Mouse (Mus musculus) spleen, postnatal 10 days (tissue): ENCODE results near the gene Ficd.

Source experiments
- DNase-seq, 2 experiments: peaks; one replicate each; pipeline ENCODE4 v3.0.0; 2021 to 2022; ENCODE audit warnings: low spot score in 2 of 2

The Ficd gene

GRCm38 (mm10) chr5:113730641-113731121 lies 4.9 kb upstream of the Ficd start:
- DNase-seq: no peak

GRCm38 (mm10) chr5:113731174-113731573 lies 4.4 kb upstream of the Ficd start:
- DNase-seq: no peak

GRCm38 (mm10) chr5:113732182-113732581 lies 3.4 kb upstream of the Ficd start:
- DNase-seq: peak; percentile 21 to 79

- no peak for DNase-seq
These were observed 1.2 kb upstream of the Ficd start for GRCm38 (mm10) chr5:113734376-113734775.

- no peak for DNase-seq
These were observed 619 bp upstream of the Ficd start for GRCm38 (mm10) chr5:113735023-113735344.

GRCm38 (mm10) chr5:113736113-113736502 lies 505 bp downstream of the Ficd start:
- no peak for DNase-seq

GRCm38 (mm10) chr5:113736522-113737164 lies 1.0 kb downstream of the Ficd start:
- DNase-seq: peak in 1 of 2 experiments; percentile 27

GRCm38 (mm10) chr5:113737607-113738237 lies 2.1 kb downstream of the Ficd start:
- DNase-seq: no peak

- DNase-seq: no peak
These were observed 12.0 kb downstream of the Ficd start for GRCm38 (mm10) chr5:113747629-113748028.

- no peak for DNase-seq
These were observed 13.1 kb downstream of the Ficd start for GRCm38 (mm10) chr5:113748556-113749331.

GRCm38 (mm10) chr5:113751521-113752157 lies 16.0 kb downstream of the Ficd start:
- DNase-seq: no peak

- no peak for DNase-seq
These were observed 19.9 kb downstream of the Ficd start for GRCm38 (mm10) chr5:113755347-113756030.

- no peak for DNase-seq
These were observed 26.0 kb downstream of the Ficd start for GRCm38 (mm10) chr5:113761585-113761984.

GRCm38 (mm10) chr5:113764426-113764825 lies 28.8 kb downstream of the Ficd start:
- DNase-seq: no peak

GRCm38 (mm10) chr5:113765641-113766526 lies 30.3 kb downstream of the Ficd start:
- DNase-seq: no peak

- DNase-seq: no peak
These were observed 33.2 kb downstream of the Ficd start for GRCm38 (mm10) chr5:113768806-113769205.

GRCm38 (mm10) chr5:113771213-113772162 lies 35.9 kb downstream of the Ficd start:
- DNase-seq: peak; percentile 92 to 93

- DNase-seq: peak; percentile 93 to 97
These were observed 36.9 kb downstream of the Ficd start, which contains the start of the genes Sart3 and Iscu for GRCm38 (mm10) chr5:113772450-113772895. Gene Sart3 (minus strand): TSS chr5:113772510. Gene Iscu (plus strand): TSS chr5:113772748.

GRCm38 (mm10) chr5:113772905-113773519 lies 37.4 kb downstream of the Ficd start:
- DNase-seq: no peak
